Mouse (Mus musculus) right cerebral cortex, postnatal 36 days (tissue): ENCODE results near the gene Gm4779.
"Not testable (repeated sequence)": the region's sequence is repeated elsewhere in the genome, so short reads cannot be mapped to it uniquely, and the experiment has no call there.

Experiments used
- DNase-seq, 2 experiments: peaks; one replicate each; pipeline ENCODE4 v3.0.0; 2022; ENCODE audit warnings: low spot score in 2 of 2, mixed read lengths in 1 of 2

The Gm4779 gene

GRCm38 (mm10) chrX:101794342-101794741, at the start of gene Gm4779, which contains the start of gene 8030474K03Rik:
Gene Gm4779 (minus strand): TSS chrX:101794423.
Gene 8030474K03Rik (plus strand): TSS chrX:101794656.
- no peak for DNase-seq

GRCm38 (mm10) chrX:101819980-101820379, 25.8 kb upstream of the Gm4779 start:
- not testable (repeated sequence) for DNase-seq

GRCm38 (mm10) chrX:101819163-101819562, 24.9 kb upstream of the Gm4779 start:
- no peak for DNase-seq

GRCm38 (mm10) chrX:101811750-101812149, 17.5 kb upstream of the Gm4779 start:
- no peak for DNase-seq

GRCm38 (mm10) chrX:101805512-101805911, 11.3 kb upstream of the Gm4779 start:
- no peak for DNase-seq

GRCm38 (mm10) chrX:101791551-101791950, 2.7 kb downstream of the Gm4779 start:
- DNase-seq, result peak; percentile 6 to 37

- peak; percentile 3 to 14 for DNase-seq
Observed at GRCm38 (mm10) chrX:101772035-101772434, 22.2 kb downstream of the Gm4779 start.

- DNase-seq, result no peak
Observed at GRCm38 (mm10) chrX:101770307-101770706, 23.9 kb downstream of the Gm4779 start.

- DNase-seq, result no peak
Observed at GRCm38 (mm10) chrX:101769478-101769877, 24.7 kb downstream of the Gm4779 start.

GRCm38 (mm10) chrX:101767280-101767679, 26.9 kb downstream of the Gm4779 start:
- DNase-seq, result no peak

GRCm38 (mm10) chrX:101765111-101765510, 29.1 kb downstream of the Gm4779 start:
- DNase-seq, result peak; percentile 18 to 39

- no peak for DNase-seq
Observed at GRCm38 (mm10) chrX:101764621-101765020, 29.6 kb downstream of the Gm4779 start.

- peak in 1 of 2 experiments; percentile 10 for DNase-seq
Observed at GRCm38 (mm10) chrX:101754478-101754877, 39.7 kb downstream of the Gm4779 start.

- DNase-seq, result no peak
Observed at GRCm38 (mm10) chrX:101750144-101750543, 44.1 kb downstream of the Gm4779 start.

- DNase-seq, result no peak
Observed at GRCm38 (mm10) chrX:101741064-101741433, 53.2 kb downstream of the Gm4779 start.

- peak; percentile 14 to 18 for DNase-seq
Observed at GRCm38 (mm10) chrX:101740335-101741063, 53.7 kb downstream of the Gm4779 start.
